Mouse (Mus musculus): ENCODE measurements at regions not wholly inside any gene's neighbourhood (a gene's known extent, or its start where the extent isn't known, plus 50 kb on each side); places are given as distances from the start of the nearest gene placed in this dataset.

GRCm38 (mm10) chr9:30813246-30813645 is 109.0 kb downstream of the Adamts15 start:
- dilution Hi-C loops (cut with MboI; ENCODE audit: extremely low pct_ligation_motif_present, extremely low pct_unique_long_range_greater_than_20kb, low sequenced_read_pairs) (no loop called here), in situ Hi-C loops (cut with MboI; ENCODE audit: low pct_ligation_motif_present, low pct_unique_long_range_greater_than_20kb, low sequenced_read_pairs) (no loop called here)
- Histone ChIP-seq H3K4me3 (replicated peaks in 1 of 3; ENCODE audit: low read depth in 2 of 3, low read length in 2 of 3, poor library complexity in 1 of 3) (no peak overlapping the region), H3K79me2 (replicated peaks; ENCODE audit: control insufficient read depth, extremely low read depth, insufficient read depth, poor library complexity, severe bottlenecking) (no peaks in the 10 kb centered on the region), H3K36me3 (replicated peaks in 1 of 2; ENCODE audit: control insufficient read depth in 1 of 2, insufficient read depth in 1 of 2, low read length in 1 of 2) (no peaks in the 10 kb centered on the region), H3K9me3 (replicated peaks; ENCODE audit: low read length) (no peaks in the 10 kb centered on the region), H3K27me3 (replicated peaks) (no peaks in the 10 kb centered on the region), H3K9ac (ENCODE audit: insufficient read depth, low read depth) (no peak overlapping the region), H3K4me2 (ENCODE audit: insufficient read depth, low read depth, poor library complexity, severe bottlenecking) (no peak overlapping the region), H3K4me1 (ENCODE audit: control insufficient read depth in 1 of 2, insufficient read depth in 2 of 2) (no peaks in the 10 kb centered on the region), H3K27ac (ENCODE audit: insufficient read depth, low read depth) (no peak overlapping the region)
- no peak for DNase-seq (ENCODE audit: extremely low read depth)
- no peak for TF ChIP-seq POLR2AphosphoS2 (IDR thresholded peaks at IDR 0.05; ENCODE audit: low read depth, low read length)
- TF ChIP-seq ELF1 (IDR thresholded peaks at IDR 0.05; ENCODE audit: low read depth, low read length), result 0 out of 2 replicates have a peak, but pooled peaks have one; percentile 38

GRCm38 (mm10) chr9:30810843-30811242 is 111.4 kb downstream of the Adamts15 start:
- no peaks in the 10 kb centered on the region for H3K9me3 ChIP-seq (replicated peaks; ENCODE audit: low read length)
- H3K4me3 ChIP-seq (replicated peaks in 1 of 3; ENCODE audit: low read depth in 2 of 3, low read length in 2 of 3, poor library complexity in 1 of 3), result no peak overlapping the region
- in situ Hi-C loops (cut with MboI; ENCODE audit: low pct_ligation_motif_present, low pct_unique_long_range_greater_than_20kb, low sequenced_read_pairs), result no loop called here
- H3K36me3 ChIP-seq (replicated peaks in 1 of 2; ENCODE audit: control insufficient read depth in 1 of 2, insufficient read depth in 1 of 2, low read length in 1 of 2), result no peaks in the 10 kb centered on the region
- dilution Hi-C loops (cut with MboI; ENCODE audit: extremely low pct_ligation_motif_present, extremely low pct_unique_long_range_greater_than_20kb, low sequenced_read_pairs), result no loop called here
- TF ChIP-seq TBP (conservative IDR thresholded peaks at IDR 0.05; ENCODE audit: low read depth, low read length), result no peak
- no peaks in the 10 kb centered on the region for H3K79me2 ChIP-seq (replicated peaks; ENCODE audit: control insufficient read depth, extremely low read depth, insufficient read depth, poor library complexity, severe bottlenecking)
- no peak overlapping the region for H3K27ac ChIP-seq (ENCODE audit: insufficient read depth, low read depth)
- H3K27me3 ChIP-seq (replicated peaks), result no peaks in the 10 kb centered on the region
- no peaks in the 10 kb centered on the region for H3K4me1 ChIP-seq (ENCODE audit: control insufficient read depth in 1 of 2, insufficient read depth in 2 of 2)
- no peak for DNase-seq (ENCODE audit: extremely low read depth)
- H3K9ac ChIP-seq (ENCODE audit: insufficient read depth, low read depth), result no peak overlapping the region
- no peak overlapping the region for H3K4me2 ChIP-seq (ENCODE audit: insufficient read depth, low read depth, poor library complexity, severe bottlenecking)

GRCm38 (mm10) chr9:30810290-30810689 is 112.0 kb downstream of the Adamts15 start:
- H3K9ac ChIP-seq (ENCODE audit: insufficient read depth, low read depth), result no peak overlapping the region
- no peak overlapping the region for H3K4me3 ChIP-seq (replicated peaks in 1 of 3; ENCODE audit: low read depth in 2 of 3, low read length in 2 of 3, poor library complexity in 1 of 3)
- no peak overlapping the region for H3K4me2 ChIP-seq (ENCODE audit: insufficient read depth, low read depth, poor library complexity, severe bottlenecking)
- no peaks in the 10 kb centered on the region for H3K9me3 ChIP-seq (replicated peaks; ENCODE audit: low read length)
- no peaks in the 10 kb centered on the region for H3K79me2 ChIP-seq (replicated peaks; ENCODE audit: control insufficient read depth, extremely low read depth, insufficient read depth, poor library complexity, severe bottlenecking)
- dilution Hi-C loops (cut with MboI; ENCODE audit: extremely low pct_ligation_motif_present, extremely low pct_unique_long_range_greater_than_20kb, low sequenced_read_pairs), result no loop called here
- in situ Hi-C loops (cut with MboI; ENCODE audit: low pct_ligation_motif_present, low pct_unique_long_range_greater_than_20kb, low sequenced_read_pairs), result no loop called here
- DNase-seq (ENCODE audit: extremely low read depth), result no peak
- H3K36me3 ChIP-seq (replicated peaks in 1 of 2; ENCODE audit: control insufficient read depth in 1 of 2, insufficient read depth in 1 of 2, low read length in 1 of 2), result no peaks in the 10 kb centered on the region
- TF ChIP-seq RCOR1 (conservative IDR thresholded peaks at IDR 0.05; ENCODE audit: low read depth, low read length) (no peak), ETS1 (conservative IDR thresholded peaks at IDR 0.05; ENCODE audit: low read depth, low read length) (no peak), MAX (IDR thresholded peaks at IDR 0.05; ENCODE audit: low read length) (no peak), E2F4 (IDR thresholded peaks at IDR 0.05; ENCODE audit: insufficient replicate concordance, low read depth, low read length) (no peak), ZNF384 (IDR thresholded peaks at IDR 0.05; ENCODE audit: low read depth, low read length) (no peak)
- H3K27ac ChIP-seq (ENCODE audit: insufficient read depth, low read depth), result no peak overlapping the region
- H3K27me3 ChIP-seq (replicated peaks), result no peaks in the 10 kb centered on the region
- H3K4me1 ChIP-seq (ENCODE audit: control insufficient read depth in 1 of 2, insufficient read depth in 2 of 2), result no peaks in the 10 kb centered on the region

All from CH12.LX (cell line).